Mouse (Mus musculus) WW6 (cell line): Measurements from ENCODE around the gene Plscr1.

ENCODE experiments used
- DNase-seq: peaks from one replicate; pipeline ENCODE4 v3.0.0-alpha.2; 2013; ENCODE audit warnings: low read depth, low spot score

Gene Plscr1

GRCm38 (mm10) chr9:92253585-92254321, 4.2 kb downstream of the Plscr1 start:
- DNase-seq: no peak

GRCm38 (mm10) chr9:92260481-92261159, 11.1 kb downstream of the Plscr1 start:
- peak; percentile 40 for DNase-seq

- no peak for DNase-seq
These were observed 16.2 kb downstream of the Plscr1 start for GRCm38 (mm10) chr9:92265719-92266118.

DNA sequence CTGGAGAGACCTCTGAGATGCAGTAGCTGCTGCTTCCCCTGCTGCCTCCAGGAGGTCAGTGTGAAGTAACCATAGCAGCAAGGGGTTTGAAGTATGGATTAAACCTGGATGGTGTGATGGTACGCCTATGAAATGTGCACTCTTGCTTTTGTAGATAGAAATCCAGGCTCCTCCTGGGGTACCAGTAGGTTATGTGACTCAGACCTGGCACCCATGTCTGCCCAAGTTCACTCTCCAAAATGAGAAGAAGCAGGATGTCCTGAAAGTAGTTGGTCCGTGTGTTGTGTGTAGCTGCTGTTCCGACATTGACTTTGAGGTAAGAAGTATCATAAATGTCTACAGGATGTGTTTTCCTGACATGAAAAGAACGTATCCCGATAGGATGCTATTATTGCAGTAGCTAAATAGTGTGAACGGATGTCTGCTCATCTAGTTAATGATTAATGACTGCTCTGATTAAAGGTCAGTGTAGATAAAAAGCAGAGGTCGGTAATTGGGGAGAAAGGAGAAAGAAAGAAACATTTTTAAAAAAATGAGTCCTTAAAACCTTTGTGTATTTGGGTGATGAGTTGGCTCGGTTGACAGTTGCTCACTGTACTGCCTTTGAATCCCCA, 17.1 kb downstream of the Plscr1 start:
- DNase-seq: no peak

- DNase-seq: no peak
These were observed 18.2 kb downstream of the Plscr1 start for GRCm38 (mm10) chr9:92267732-92268131.

GRCm38 (mm10) chr9:92269829-92270404, 20.4 kb downstream of the Plscr1 start:
- no peak for DNase-seq

DNA sequence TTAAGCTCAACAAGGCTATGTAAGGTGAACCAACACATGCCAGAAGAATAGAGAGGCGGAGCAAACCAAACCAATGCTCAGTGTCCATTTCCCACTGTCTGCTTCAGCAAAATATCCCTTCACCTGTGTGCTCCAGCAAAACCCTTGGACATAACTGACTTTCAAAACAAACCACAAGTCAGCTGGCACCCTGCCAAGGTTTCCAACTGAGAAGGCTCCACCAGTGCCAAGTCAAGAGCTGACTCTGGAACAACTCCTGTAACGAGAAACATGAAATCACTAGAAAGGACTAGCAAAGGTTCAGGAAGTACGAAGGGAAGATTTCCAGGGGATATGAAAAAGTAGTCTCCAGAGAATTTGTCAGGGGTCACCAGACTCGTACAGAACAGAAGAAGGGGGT, 21.4 kb downstream of the Plscr1 start:
- no peak for DNase-seq

DNA sequence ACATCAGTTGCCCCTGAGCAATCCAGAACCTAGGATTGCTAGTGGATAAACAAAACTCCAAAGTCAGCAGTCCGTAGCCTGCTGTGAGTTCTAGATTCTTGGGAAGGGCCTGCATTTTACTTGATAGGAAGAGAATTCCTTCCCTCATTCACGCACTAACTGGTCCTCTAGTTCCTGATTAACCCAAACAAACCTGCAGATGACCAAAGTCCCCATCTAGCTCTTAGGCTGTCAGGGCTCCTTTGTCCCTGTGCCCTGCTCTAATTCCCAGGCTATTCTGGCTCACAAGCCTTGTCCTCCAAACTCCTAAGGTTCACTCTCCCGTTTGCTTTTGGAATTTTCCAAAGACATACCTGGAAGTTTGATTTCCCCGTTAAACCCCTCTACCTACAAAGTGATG, 23.1 kb downstream of the Plscr1 start:
- DNase-seq: no peak

DNA sequence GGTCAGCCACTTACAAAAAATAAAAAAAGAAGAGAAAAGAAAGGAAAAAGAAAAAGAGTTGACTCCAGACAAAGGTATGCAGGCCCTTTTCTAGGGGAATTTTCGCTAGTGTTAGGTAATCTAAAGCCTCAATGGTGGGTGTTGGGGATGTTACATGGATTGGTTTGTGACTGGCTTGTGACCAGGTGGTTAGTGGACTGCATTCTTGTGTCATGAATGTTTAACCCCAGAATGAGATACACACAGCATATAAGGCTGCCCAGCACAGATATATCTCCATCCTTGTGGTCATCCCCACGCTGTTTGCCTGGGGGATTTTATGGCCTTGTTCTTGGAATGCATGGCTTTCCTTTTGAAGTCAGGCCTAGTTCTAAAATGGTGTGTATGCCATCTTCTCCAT, 23.7 kb downstream of the Plscr1 start:
- no peak for DNase-seq

DNA sequence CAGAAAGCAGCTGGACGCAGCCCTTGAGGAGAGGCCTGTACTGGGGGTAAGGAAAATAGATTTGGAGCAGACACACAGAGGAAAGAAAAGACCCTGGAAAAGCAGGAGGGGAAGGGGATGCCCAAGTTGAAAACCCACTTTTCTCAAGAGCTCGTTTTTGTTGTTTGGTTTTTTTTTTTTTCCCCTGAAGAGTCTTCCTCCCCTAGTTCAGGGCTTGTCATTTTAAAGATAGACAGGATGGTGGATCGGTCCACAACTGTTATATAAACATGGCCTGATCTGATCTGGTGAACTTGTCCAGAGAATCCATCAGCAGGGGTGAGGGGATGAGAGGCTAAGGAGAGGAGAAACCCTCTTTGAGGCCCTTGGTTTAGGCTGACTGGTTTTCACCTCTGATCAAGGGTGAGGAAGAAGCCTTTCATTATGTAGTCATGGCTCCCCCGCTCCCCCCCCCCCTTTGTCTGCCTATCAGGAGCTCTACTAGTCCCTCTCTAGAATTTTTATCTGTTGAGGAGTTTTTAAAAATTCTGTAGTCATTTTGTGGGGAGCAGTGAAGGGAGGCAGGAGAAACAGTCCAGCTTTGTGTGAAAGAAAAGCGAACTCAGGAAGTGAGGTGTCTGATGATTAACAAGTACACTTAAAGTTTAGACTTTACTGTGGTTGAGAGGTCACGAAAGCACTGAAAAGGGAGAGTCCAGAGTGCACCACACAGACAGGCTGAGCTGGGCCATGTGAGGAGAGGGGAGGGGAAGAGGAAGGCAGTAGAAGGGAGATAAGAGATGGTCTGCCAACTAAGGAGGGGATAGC, 24.6 kb downstream of the Plscr1 start:
- DNase-seq: no peak

- DNase-seq: no peak
These were observed 26.1 kb downstream of the Plscr1 start, which contains the start of gene Plscr2 for GRCm38 (mm10) chr9:92275486-92276207. Gene Plscr2, plus strand, starts transcription at chr9:92275602.

DNA sequence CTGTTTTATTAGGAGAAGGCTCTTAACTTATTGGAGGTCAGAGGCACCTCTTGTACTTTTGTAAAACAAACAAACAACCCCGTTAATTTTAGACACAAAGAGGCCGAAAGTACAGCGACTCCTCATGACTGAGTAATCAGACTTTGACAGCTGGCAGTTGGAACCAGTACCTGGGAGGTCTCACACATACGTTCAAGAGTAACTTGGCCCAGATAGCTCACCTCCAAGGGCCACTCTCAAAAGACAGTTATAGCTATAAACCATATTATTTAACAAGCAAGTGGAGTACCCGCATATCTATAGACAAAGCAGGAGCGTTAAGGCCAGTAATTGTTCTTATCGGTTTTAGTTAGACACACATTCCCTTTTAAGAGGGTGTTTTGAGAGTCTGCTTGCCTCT, 26.8 kb downstream of the Plscr1 start:
- no peak for DNase-seq

GRCm38 (mm10) chr9:92280048-92280447, 30.5 kb downstream of the Plscr1 start:
- DNase-seq: no peak

GRCm38 (mm10) chr9:92282563-92283171, 33.1 kb downstream of the Plscr1 start:
- no peak for DNase-seq

DNA sequence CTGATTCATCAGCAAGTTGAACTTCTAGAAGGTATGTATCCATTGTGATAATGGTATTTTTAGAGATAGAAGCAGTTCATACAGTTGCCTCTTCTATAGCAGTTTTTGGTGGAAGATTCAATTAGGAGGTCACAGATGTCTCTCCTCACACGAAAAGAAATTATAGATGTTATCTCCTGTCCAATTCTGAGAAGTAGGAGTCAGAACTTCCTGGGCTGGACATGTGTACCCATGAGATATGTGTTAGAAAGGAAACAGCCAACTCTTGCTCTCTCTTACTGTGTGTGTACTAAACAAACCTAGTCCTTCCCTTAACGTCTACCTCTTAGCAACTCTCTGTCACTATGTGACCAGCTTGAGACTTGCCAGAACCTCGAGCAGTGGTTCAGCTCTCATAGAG, 40.1 kb downstream of the Plscr1 start:
- no peak for DNase-seq

DNA sequence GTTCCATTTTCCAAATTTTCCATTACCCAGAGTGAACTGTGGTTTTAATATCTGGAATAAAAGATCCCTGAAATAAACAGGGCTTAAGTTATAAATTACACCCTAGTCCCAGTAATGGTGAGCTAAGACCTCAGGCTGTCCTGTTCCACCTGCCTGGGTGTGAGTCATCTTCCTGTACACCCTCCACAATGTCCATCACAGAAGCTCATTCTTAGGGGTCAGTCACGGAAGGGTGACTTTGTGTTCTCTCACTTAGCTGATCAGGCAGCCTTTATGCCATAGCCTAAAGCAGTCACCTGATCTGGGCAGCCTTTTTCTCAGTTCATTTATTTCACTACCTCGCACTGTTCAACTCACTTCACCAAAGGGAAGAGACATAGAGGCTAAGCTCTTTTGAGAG, 42.6 kb downstream of the Plscr1 start:
- DNase-seq: no peak

- no peak for DNase-seq
These were observed 43.4 kb downstream of the Plscr1 start for GRCm38 (mm10) chr9:92292922-92293321.

DNA sequence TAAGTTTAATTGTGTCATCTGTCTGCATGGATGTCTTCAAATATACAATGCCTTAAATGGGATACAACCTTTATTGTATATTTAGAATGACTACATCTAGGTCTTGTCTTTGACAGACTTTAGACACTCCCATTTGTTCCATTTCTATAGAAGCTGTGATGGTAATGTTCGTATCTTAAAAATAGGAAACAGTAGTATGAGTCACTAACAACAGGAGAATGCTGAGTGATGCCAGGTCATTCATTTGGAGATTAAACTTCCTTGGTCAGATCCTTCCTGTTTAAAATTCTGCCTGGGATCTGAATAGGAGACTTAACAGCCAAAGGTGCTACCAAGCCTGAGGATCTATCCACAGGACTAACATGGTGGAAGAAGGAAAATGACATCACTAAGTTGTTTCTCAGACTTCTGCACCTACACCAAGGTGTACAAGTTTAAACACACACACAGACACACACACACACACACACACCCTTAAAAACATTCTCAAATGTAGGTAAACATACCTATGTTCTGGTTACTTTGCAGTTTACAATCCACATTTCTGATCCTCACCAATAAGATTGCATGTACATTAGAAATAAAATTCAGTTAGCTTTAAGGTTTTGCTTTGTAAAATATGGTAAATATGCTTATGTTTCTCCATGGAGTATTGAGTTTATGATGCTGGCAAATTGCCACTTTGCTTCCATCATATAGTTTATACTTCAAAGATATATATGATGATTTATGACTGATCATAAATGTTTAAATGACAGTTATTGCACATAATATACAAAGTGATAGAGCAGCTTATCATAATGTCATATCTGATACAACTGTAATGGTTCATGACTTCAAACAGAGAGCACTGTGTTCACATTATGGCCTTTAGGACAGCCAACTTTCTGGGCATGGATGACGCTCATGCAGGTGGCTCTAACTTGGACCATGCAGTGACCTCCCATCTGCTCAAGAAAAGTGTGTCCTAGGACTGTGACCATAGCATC, 44.3 kb downstream of the Plscr1 start:
- DNase-seq: no peak

DNA sequence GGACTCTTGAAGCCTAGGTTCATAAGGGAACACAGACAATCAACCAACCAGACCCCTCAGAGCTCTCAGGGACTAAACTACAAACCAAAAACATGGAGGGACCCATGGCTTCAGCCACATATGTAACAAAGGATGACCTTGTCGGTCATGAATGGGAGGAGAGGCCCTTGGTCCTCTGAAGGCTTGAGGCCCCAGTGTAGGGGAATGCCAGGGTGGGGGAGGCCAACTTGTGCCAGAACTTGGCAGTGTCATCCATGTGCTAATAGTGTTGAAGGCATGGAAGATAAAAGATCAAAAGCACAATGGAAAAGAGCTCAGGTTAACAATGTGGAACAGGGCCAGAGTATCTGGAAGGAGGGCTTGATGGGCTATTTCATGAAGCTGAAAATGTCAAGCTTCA, 48.7 kb downstream of the Plscr1 start:
- DNase-seq: no peak
